Mouse (Mus musculus) erythroblast, embryonic 14.5 days (primary cell): Measurements from ENCODE around the gene Aff3.

Experiments used
- GATA1 ChIP-seq: IDR thresholded peaks from 2 replicates; pipeline ENCODE4 v1.6.1; 2012; ENCODE audit warnings: low read length, inconsistent platforms, mixed read lengths
- TAL1 ChIP-seq: IDR thresholded peaks from 3 replicates; pipeline ENCODE4 v1.6.1; 2012; ENCODE audit warnings: low read length, inconsistent platforms, mixed read lengths

DNA sequence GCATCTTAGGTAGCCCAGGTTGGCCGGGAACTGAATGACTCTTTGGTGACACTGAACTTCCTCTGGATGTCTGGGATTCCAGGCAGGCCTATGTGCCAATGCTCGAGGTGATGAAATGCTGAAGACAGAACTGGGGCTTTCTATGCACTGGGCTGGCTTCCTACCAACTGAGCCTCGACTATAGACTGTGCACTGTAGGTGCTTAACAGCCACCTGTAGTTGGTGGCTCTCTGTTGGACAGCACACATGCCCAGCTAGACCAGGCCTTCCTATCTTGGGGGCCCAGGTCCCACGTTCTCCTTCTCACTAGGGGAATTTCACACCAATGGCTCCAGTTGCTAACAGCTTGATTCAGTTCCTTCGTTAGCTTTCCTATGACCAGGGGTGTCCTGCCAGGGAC lies 374.9 kb downstream of the Aff3 start:
- no peak for TF ChIP-seq GATA1
- TF ChIP-seq TAL1: no peak
